Mouse (Mus musculus) bone marrow macrophage, adult 2 months (primary cell): ENCODE measurements around the gene Kif17.

Experiments
- CTCF ChIP-seq: IDR thresholded peaks from 2 replicates; pipeline ENCODE4 v1.5.1; 2012; ENCODE audit warnings: low read depth, mild to moderate bottlenecking, low read length, moderate library complexity
- POLR2A ChIP-seq: IDR thresholded peaks from 2 replicates; pipeline ENCODE4 v1.6.1; 2012; ENCODE audit warnings: mild to moderate bottlenecking, low read depth, low read length, borderline replicate concordance

GRCm38 (mm10) chr4:138246756-138247665 is 3.2 kb upstream of the Kif17 start:
- TF ChIP-seq CTCF (no peak), POLR2A (no peak)
